Mouse (Mus musculus): ENCODE data around the gene Smarce1.

Smarce1 gene

DNA sequence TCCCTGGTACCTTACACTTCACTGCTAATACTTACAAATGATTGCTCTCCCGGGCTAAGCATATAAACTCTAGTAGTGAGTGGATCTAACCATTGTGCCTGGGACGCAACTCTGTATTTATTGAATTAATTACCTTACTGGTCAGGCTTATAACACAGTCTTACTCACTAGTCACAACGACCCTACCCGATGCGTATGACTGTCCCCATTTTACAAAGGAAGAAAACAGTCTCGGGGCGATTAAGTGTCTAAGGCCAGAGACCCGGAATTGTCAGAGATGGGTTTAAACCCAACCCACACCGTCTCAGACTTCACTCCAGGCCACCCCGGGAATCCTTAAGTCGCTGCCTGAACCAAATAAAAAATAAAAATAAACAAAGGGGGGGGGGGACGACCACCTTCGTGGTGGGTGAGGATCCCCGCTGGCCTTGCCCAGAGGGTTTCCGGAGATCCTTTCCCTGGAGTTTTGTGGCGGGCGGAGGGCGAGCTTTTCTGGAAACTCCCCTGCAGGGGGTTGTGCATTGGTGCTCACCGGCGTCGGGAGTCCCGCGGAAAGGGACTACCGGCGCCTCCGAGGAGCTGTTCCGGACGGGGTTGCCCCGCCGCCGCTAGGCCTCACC, 1.1 kb downstream of the Smarce1 start:
- DNase-seq (ENCODE audit: low spot score), result no peak

DNA sequence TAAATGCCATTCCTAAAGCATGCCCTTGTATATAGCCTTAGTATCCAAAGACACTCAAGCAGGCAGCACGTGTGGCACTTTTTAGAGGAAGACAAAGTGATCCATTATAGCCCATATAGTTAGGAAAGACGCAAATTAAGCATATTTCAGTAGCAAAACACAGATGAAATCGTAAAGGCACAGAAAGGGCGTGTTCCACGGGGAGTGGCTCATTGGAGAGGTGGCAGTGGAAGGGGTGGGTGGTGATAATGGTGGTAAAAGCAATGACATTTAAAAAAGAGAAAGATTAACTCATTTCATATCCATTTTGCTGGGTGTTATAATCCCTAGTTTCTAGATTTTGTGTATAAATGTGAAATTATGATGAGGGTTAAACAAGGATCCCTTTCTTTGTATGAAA, 4.5 kb downstream of the Smarce1 start:
- no peak for DNase-seq (ENCODE audit: low spot score)

DNA sequence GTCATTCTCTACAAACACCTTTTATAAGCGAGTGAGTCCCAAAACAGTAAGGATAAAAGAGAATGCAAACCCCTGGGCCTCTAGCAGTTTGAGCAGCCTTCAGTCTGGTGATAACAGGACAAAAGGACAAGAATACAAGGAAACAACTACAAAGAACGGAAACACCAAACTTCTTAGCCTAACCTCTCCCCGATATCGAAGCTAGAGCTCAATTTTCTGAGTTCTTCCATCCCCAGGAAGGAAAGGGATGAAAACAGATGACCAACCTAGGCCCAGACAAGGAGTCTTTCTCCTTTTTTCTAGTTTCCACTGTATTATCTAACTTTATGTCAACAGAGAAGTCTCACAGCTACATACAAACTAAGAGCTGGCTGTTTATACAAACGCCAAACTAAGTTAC, 7.5 kb downstream of the Smarce1 start:
- no peak for DNase-seq (ENCODE audit: low spot score)

DNA sequence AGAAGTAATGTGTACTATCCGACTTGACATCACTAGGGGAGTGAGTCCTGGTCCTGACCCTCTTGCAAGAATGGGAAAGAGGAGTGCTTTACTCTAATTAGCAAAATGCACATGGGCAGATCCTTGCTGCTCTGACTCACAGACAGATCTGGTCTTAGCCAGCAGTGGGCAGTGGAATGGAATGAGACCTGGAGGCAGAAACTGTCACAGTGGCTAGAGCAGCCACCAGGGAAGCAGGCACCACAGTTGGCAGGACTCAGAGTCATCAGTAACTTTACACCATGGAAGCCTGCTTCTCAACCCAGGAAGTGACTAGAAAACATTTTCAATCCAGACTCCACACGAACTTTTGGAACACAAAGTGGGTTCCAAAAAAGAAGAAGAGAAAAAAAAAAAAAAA, 9.0 kb downstream of the Smarce1 start:
- no peak for DNase-seq (ENCODE audit: low spot score)

DNA sequence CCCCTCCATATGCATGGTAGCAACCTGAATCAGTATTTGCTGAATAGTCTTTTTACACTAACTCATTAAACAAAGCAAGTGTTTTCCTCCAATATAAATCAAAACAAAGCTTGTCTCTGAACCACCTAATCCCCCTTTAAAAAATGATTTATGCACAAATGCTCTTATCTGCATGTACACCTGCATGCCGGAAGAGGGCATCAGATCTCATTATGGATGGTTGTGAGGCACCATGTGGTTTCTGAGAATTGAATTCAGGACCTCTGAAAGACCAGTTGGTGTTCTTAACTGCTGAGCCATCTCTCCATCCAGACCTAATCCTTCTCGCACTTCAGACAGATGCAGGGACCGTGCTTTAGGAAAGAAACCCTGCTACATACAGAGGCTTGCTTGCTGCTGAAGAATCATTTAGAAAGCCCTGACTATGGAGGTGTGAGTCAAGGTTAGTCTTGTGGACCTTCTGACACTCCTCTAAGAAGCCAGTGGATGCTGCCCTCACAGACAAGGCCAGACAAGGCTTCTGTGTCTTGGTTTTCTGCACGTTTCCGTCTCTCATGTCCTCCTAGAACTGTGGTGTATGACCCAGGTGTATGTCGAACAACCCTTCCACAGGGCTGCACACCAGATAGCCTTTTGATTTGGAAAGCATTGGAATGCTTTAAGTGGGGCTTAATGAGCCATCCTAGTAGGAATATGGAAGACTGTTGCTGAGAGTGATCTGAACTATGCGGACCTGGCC, 13.4 kb downstream of the Smarce1 start:
- no peak for DNase-seq (ENCODE audit: low spot score)

DNA sequence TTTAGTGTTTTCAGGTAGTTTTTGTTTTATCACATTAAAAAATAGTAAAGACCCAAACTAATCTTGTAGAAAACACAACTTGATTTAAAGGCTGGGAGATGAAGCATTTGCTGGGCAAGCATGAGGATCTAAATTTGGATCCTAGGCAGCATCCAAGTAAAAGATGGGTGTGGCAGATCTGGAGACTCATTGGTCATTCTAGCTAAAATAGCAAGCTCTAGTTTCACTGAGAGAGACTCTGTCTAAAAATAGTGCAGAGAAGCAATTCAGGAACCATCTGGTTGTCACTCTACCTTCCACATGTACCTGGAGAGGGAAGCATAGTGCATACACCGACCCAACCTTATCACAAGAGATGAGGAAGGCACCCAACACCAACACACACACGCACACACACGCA, 14.6 kb downstream of the Smarce1 start:
- no peak for DNase-seq (ENCODE audit: low spot score)

DNA sequence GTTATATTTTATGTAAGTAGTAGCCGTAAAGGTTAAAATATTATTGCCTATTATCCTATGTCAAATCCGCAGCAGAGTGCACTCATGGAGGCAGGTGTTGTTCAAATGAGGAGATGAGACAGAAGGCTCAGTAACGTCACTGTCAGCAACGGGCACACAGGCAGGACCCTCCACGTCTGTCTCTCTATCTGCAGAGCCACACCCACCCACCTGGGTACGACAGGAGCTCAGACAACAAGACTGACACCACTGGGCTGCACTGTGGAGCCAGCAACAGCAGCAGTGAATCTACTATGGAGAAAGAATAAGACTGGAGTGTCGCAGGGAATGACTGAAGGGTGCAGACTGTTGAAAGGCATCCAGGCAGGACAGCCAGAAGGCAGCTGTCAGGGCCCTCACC, 18.1 kb downstream of the Smarce1 start:
- no peak for DNase-seq (ENCODE audit: low spot score)

DNA sequence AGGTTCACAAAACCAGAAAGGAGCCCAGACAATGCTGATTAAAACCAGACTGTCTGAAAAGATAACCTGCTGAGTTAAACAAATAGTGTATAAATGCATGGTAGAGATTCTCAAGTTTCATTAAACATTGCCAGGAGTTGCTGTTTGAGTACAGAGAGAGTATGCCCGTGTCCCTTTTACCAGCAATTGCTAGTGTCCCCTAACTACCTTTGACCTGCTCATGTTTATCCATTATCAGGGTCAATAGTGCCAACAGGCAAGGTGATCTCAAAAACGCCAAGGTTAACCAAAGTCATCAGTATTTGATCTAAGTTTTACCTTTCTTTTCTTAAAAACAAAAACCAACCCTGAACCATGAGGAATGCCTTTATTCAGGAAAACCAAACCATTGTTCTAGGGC, 18.9 kb downstream of the Smarce1 start:
- no peak for DNase-seq (ENCODE audit: low spot score)

DNA sequence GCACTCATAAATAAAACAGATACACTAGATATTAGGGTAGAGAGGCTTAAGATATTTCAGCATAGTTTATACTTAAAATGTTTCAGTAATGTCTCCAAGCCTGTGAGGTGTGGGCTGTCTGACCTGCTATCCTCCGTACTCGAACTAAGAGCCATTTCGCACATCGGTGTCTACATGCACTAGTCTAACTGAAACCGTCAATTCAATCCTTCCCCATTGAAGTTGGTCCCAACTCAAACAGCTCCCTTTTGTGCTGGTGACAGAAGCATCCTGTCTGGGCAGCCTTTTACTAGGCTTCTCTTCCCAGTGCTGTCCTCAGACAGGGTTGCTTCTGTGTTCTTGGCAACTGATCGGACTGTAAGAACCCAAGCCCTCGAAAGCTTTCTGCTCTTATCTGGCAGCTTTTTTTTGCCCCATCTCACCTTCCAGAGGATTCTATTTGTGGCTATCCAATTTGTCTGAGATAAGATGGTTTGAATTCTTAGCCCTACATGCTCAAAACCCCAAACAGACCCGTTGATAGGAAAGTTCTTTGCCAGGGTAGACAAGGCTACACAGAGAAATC, 22.6 kb downstream of the Smarce1 start:
- DNase-seq (ENCODE audit: low spot score), result no peak

DNA sequence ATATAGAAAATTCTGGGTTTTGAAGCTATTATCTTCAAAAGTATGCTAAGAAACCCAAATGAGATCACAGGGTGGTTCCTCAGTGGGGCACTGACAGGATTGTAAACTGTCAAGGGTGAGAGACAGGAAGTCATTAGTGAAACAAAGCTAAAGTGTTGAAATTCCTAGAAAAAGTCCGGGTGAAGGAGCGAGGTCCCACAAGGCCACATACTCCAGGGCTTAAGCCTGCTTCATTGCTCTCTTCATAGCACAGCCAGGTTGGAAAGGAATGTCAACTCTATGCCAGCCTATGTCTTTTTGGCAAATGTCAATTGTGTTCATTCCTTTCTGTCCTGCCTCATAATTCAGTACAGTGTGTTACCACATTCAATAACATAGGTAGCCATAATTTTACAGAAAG, 23.4 kb downstream of the Smarce1 start:
- DNase-seq (ENCODE audit: low spot score), result no peak

DNA sequence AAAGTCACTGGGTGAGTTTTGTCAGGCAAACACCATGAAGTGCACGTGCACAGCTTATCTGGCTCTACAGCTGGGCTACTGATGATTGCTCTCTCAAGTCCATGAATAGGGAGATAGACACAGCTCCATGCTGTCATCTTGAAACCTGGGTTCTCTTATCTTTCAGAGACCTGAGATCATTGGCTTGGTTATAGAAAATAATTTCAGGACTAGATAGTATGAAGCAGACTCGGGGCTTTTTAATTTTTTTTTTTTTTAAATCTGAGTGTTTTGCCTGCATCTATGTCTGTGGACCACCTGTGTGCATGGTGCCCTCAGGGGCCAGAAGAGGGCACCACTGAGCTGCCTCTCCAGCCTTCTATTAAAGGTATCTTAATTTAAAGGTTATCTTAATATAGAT, 23.9 kb downstream of the Smarce1 start:
- peak; percentile 16 for DNase-seq (ENCODE audit: low spot score)

DNA sequence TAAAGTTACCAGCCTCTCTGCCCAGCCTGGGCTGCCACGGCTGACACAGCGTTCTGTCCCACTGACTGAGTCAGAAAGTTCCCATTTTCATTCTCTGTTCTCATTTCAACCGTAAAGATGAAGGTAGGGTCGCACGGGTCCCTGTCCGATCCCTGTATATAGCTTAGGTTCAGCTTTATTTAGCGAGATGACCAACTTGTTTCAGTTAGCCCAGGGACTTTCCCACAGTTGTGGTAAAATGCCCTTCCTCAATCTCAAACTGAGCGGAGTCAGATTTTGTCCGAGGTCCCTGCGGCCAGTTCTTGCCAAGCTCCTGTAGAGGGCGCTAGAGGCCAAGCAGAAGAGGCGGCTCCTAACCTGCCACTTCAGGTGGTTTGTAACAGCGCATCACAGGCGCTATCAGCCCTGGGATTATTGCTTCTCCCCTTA, 41.6 kb downstream of the Smarce1 start:
- peak; percentile 59 for DNase-seq (ENCODE audit: low spot score)

DNA sequence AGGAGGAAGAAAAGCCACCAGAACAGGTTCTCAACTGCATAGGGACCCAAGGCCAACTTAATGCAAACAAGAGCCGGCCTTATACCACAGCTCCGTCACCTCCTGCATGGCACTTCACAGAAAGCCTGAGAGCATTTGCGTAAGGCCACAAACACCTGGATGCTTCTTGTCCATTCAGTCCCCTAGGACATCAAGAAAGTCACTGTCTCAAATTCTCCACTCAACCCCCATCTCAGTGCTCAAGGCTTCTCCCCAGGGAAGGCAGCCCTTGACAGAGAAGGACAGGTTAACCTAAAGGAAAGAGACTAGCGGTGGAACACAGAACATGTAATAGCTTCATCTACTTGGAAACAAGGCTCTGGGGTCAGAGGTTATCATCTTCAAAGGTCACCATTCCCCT, 43.5 kb downstream of the Smarce1 start:
- DNase-seq (ENCODE audit: low spot score), result no peak

DNA sequence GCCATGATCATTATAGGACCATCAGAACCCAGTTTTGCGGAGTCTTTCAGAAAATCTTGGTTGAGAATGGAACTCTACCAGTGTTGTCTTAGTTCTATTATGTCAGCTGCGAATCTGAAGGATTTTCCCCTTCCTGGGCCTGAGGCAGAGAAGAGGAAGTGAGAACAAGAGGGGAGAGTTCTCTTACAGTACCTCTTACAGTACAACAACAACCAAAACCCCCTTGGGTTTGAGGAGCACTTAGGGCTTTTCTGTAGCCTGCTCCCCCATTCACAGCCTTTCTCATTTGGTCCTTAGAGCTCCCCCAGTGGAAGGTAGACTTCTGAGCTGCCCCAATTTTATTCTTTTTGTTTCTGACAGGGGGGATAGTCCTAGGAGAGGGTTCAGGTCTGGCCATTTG, 44.0 kb downstream of the Smarce1 start:
- no peak for DNase-seq (ENCODE audit: low spot score)

DNA sequence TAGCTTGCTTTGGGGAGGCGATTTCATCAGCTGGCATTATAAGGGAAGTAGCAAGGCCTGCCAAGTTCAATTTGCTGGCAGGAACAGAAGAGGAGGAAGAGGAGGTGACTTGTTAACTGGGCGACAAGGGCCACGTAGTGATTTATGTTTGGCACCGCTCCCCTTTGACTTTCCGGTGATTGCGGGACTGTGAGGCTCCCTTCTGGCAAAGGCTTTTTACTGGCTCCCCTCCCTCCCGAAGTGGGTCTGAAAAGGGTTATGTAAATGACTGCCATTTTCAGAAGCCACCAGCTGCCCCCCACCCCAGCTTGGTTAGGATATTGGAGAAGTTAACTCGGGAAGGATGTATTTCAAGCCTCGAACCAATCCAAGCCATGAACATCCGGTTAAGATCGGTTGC, 48.2 kb downstream of the Smarce1 start:
- DNase-seq (ENCODE audit: low spot score), result no peak

DNA sequence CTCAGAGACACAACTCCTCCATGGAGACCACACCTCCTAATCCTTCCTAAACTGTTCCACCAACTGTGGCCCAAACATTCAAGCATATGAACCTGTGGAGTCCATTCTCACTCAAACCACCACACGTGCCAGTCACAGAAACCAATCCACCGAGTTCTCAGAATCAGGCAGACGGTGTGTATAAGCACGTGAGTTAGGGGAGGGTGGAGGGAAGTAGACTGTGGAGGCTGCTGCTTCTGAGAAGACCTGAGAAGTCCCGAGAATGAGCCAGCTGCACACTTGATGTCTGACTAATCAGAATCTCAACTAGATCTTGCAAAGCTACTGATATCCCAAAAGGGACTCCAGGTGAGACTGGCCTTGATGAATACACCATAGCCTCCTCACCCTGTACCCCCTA, 50.7 kb downstream of the Smarce1 start:
- DNase-seq (ENCODE audit: low spot score), result no peak

DNA sequence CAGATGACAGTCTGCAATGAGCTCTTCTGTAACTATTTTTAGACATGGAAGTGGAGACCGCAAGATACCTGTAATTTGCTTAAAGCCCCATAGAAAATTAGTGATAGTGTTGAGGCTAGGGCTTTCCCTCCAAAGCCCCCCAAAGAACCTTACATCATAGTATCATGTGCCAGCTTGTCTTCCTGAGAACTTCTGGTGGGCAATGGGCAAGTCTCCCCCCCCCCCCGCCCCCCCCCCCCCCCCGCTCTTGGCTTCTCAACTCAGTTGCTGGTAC, 53.0 kb downstream of the Smarce1 start:
- no peak for DNase-seq (ENCODE audit: low spot score)

DNA sequence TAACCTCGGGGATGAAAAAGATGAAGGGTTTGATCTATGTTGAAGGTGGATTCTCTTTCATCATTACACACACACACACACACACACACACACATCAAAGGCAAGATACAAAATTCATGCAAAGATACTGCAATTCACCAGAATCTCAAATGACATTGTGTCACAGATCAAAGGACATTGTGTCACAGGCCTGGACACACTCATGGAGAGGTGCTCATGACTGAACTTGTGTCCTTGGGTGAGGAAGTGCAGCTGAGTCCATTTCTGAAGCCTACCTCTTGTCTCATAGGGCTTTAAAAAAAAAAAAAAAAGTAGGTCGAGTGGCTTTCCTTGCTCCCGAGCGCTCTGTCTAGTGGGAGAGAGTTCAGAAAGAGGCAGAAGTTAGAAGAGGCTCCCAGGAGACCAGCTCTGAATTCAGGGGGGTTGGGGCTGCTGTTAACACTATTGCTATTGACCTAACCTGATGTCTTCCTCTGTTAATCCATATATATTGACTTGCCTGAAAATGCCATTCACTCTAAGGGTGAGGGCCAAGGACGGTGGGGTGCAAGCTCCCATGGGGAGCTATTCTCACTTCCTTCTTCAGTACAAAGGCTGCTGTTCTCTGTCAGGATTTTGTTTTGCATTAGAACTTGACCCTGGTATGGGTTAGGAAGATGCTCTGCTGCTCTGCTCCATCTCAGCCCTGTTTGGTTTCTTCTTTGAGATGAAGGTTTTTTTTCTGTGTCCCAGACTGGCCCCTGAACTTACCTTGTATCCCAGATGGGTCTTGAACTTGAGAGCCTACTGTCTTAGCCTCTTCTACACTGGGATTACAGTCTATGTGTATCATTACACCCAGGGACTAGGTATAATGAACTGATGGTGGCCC, 53.5 kb downstream of the Smarce1 start:
- no peak for DNase-seq (ENCODE audit: low spot score)

DNA sequence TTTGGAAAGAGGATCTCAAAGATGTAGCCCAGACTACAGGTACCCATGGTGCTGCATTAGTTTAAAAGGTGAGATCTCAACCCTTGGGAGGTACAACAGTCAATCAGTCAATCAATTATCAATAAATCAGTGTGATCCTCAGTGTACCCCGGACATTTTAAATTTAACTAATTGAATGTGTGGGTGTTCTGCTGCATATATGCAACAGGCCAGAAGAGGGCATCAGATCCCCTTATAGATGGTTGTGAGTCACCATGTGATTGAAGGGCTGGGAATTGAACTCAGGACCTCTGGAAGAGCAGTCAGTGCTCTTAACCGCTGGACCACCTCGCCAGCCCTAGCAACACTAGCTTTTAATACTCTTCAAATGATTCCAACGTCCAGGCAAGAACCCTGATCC, 58.8 kb downstream of the Smarce1 start:
- no peak for DNase-seq (ENCODE audit: low spot score)

DNA sequence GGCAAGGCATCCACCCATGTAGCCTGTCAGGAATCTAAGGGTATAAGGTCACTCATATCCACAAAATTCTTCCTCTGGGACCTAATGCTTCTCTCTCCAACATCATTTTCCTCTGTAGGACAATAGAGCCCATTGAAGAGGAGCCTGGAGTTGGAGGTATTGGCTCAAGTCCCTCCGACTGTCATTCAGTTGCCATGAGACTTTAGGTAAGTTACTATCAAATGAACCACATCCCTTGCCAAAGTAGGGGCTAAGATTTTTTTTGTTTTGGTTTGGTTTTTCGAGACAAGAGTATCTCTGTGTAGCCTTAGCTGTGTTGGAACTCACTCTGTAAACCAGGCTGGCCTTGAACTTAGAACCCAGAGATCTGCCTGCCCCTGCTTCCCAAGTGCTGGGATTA, 59.4 kb downstream of the Smarce1 start:
- no peak for DNase-seq (ENCODE audit: low spot score)

DNA sequence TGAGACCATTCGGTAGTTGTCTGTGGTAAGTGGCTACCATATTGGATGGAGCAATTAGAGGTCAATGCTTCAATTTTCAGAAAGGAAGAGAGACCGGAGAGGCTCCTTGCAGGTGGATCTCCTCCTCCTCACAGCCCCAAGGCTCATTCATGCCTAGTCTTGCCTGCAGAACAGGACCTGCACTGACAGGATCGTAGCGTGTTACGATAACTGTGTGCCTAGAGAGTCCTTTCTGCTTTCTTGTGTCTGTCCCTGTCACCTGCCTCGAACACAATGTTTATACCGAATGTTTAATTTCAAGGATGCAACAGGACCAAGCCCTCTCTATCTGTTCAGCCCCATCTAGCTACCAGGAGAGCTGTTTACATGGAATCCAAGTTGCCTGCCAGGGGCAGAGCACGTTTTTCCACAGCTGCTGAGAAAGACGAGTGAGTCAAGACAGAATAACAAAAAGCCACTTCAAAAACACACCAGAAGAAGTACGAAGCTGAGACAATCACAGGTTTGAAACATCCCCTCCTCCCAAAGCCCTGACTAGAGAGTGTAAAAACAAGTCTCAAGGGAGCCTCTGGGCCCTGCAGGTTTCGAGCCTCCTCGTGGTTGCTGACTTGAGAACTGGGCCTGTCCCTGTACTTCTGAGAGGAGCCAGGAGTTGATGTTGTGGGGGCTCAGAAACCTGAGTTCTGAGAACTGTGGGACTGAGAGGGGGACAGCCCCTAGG, 60.1 kb downstream of the Smarce1 start:
- DNase-seq (ENCODE audit: low spot score), result peak; percentile 43

DNA sequence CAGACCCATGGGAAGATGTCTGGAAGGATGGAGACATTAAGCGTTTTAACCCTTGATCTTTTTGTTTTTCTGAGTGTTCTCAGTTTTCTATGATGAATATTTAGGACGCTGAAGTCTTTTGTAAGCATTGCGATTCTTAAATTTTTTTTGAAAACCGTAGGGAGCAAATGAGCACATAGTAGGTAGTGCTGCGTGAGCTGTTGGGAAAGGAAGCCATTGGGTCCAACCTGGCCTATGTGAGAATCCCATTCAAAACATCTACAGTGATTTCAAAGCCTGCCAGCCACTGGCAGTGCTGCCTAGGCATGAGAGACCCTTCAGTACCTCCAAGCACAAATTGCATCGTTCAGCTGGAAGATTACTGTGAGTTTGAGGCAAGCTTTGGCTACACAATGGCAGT, 60.8 kb downstream of the Smarce1 start:
- no peak for DNase-seq (ENCODE audit: low spot score)

Measured in spleen, adult 12 weeks (tissue).